Mouse (Mus musculus) kidney, adult 2 months (tissue): ENCODE measurements around the gene Tgfbi.

Experiments used
- CTCF ChIP-seq: fragments of 200-500 bp; conservative IDR thresholded peaks from 2 replicates; pipeline ENCODE4 v1.5.1; 2011; ENCODE audit warnings: low read depth, mild to moderate bottlenecking, control low read depth, low read length, moderate library complexity, mixed read lengths; ENCODE audit not compliant: insufficient read depth, insufficient read length
- POLR2A ChIP-seq: fragments of 200-500 bp; IDR thresholded peaks from one replicate; pipeline ENCODE4 v1.6.1; 2011; ENCODE audit warnings: low read depth, low read length, control low read depth

GRCm38 (mm10) chr13:56683306-56683705 is 74.0 kb downstream of the Tgfbi start:
- TF ChIP-seq CTCF (no peak), POLR2A (no peak)
